10 mouse cellular contexts compared by ENCODE assay signal in genomic region chr9:119571411-119571888, GRCm38 (mm10). TPM values are rescaled to one million over a fixed set of nuclear protein-coding genes. Genes with fewer than 3 reads are reported as not detected.
DNase-seq lines count a peak whose midpoint lies in the region; ATAC-seq lines count a peak whose summit lies in the region.
"Had no signal": no experiment of that assay in that cellular context is flagged by ENCODE, and none has a peak within 500 bp of the region (broad histone marks: within the 10 kb centered on the region; RNA-seq: fewer than 3 reads in every experiment).

No protein-coding gene starts in this region.

- peak overlapping the region; percentile 49 for H3K4me2 ChIP-seq in forebrain, embryonic 14.5 days (ENCODE audit: low read length)
- H3K4me2 ChIP-seq in limb, embryonic 13.5 days (replicated peaks) = 0 out of 2 replicates have a peak overlapping the region, but pooled peaks have one; percentile 7
- H3K4me2 ChIP-seq: lung, embryonic 14.5 days had no signal

- 0% methylated on average over 15 of the region's 15 CpGs for WGBS in forebrain, embryonic 14.5 days
- WGBS in limb, embryonic 13.5 days = under 1% methylated on average over 15 of the region's 15 CpGs

- H3K9me3 ChIP-seq in forebrain, embryonic 14.5 days (replicated peaks; ENCODE audit: control insufficient read depth, low read length) = no peaks in the 10 kb centered on the region
- no peaks in the 10 kb centered on the region for H3K9me3 ChIP-seq in limb, embryonic 13.5 days

- peaks cover 28% of the 10 kb centered on the region for H3K4me1 ChIP-seq in forebrain, embryonic 14.5 days (ENCODE audit: control insufficient read depth, insufficient read depth, low read length)
- peaks cover 9% of the 10 kb centered on the region for H3K4me1 ChIP-seq in limb, embryonic 13.5 days

- peak overlapping the region; percentile 39; the same call in 1 of the 2 replicates for H3K27ac ChIP-seq in forebrain, embryonic 14.5 days (ENCODE audit: low read depth, low read length)
- no peak overlapping the region for H3K27ac ChIP-seq in limb, embryonic 13.5 days
- H3K27ac ChIP-seq: gastrocnemius, adult 2 months had no signal

- ATAC-seq in forebrain, embryonic 14.5 days = peak; percentile 80
- ATAC-seq in limb, embryonic 13.5 days (ENCODE audit: low FRiP score, low read depth) = no peak
- ATAC-seq in erythroid progenitor cell, adult 5-6 weeks (replicated peaks; ENCODE audit: low FRiP score, poor library complexity, severe bottlenecking) = no peak
- no peak for ATAC-seq in CD4-positive, CD25-positive, alpha-beta regulatory T cell, adult 4 months

- H3K4me3 ChIP-seq in forebrain, embryonic 14.5 days (ENCODE audit: low read depth, low read length) = peak overlapping the region; percentile 4
- H3K4me3 ChIP-seq in limb, embryonic 13.5 days = no peak overlapping the region
- H3K4me3 ChIP-seq: gastrocnemius, adult 2 months had no signal

- no peaks in the 10 kb centered on the region for H3K36me3 ChIP-seq in forebrain, embryonic 14.5 days (ENCODE audit: control insufficient read depth, insufficient read depth, low read length)
- no peaks in the 10 kb centered on the region for H3K36me3 ChIP-seq in limb, embryonic 13.5 days

- peak overlapping the region; percentile 36; the same call in 1 of the 2 replicates for H3K9ac ChIP-seq in forebrain, embryonic 14.5 days (ENCODE audit: low read length)
- no peak overlapping the region for H3K9ac ChIP-seq in limb, embryonic 13.5 days
- H3K9ac ChIP-seq: lung, embryonic 14.5 days had no signal

- H3K27me3 ChIP-seq in forebrain, embryonic 14.5 days (replicated peaks; ENCODE audit: control insufficient read depth, insufficient read depth, low read length) = 0 out of 2 replicates have a peak, but pooled peaks cover 8% of the 10 kb centered on the region
- H3K27me3 ChIP-seq in limb, embryonic 13.5 days = peaks cover 90% of the 10 kb centered on the region

- peak; percentile 97 for DNase-seq in ES-CJ7 (ENCODE audit: low read depth, low spot score)
- DNase-seq in WW6 (ENCODE audit: low read depth, low spot score) = peak; percentile 52
- peak; percentile 82 for DNase-seq in forebrain, embryonic 14.5 days (ENCODE audit: low spot score)
- no peak for DNase-seq in adrenal gland, adult 8-10 months
- no peak for DNase-seq in kidney, postnatal 14 days
- DNase-seq: lung, embryonic 14.5 days had no signal

RNA-seq across cellular contexts. Expression of gene Scn5a, which starts 7.4 kb away (rescaled TPM):
- polyA plus RNA-seq in forebrain, embryonic 14.5 days (2014; fragmentation: Nextera tagmentation; extraction: Ambion mirVana) = 0.39 and 0.59 TPM in 2 replicates
- 0.05 and 0.09 TPM in 2 replicates for polyA plus RNA-seq in limb, embryonic 13.5 days (2015; fragmentation: Nextera tagmentation; extraction: Ambion mirVana)
- total RNA-seq in adrenal gland, adult 8-10 months (2022) = under 1 TPM in 3 of 4 experiments, not detected in 1; 0.03 to 0.78 (median 0.10) TPM
- total RNA-seq in erythroid progenitor cell, adult 5-6 weeks (2015; ENCODE audit: low replicate concordance) = not detected in 2 replicates
- total RNA-seq in erythroid progenitor cell, adult 5-6 weeks (2017; ENCODE audit: low replicate concordance) = not detected in 2 replicates
- polyA plus RNA-seq in CD4-positive, CD25-positive, alpha-beta regulatory T cell, adult 4 months (2017; shearing (Covaris generic)) = not detected

Comparison
In these comparisons a context has a peak if more than half of its experiments do, and no peak if none do; other contexts are left out.
1. DNase-seq: peak in ES-CJ7 (single experiment), WW6 (single experiment) and forebrain, embryonic 14.5 days (single experiment); none in adrenal gland, adult 8-10 months (single experiment) and kidney, postnatal 14 days (single experiment).